Mouse (Mus musculus) T-helper 17 cell (primary cell): ENCODE results near the gene Gm49355.

Experiments
- in situ Hi-C, 2 experiments: fragments of 300-600 bp; cut with MboI, MseI; formaldehyde crosslinking; loops; 1 replicate in 1 of 2; 2 replicates in 1 of 2; pipeline ENCODE4 v1.15.1; 2025; ENCODE audit warnings: high pct_unique_total_duplicates in 2 of 2

Gm49355 gene

DNA sequence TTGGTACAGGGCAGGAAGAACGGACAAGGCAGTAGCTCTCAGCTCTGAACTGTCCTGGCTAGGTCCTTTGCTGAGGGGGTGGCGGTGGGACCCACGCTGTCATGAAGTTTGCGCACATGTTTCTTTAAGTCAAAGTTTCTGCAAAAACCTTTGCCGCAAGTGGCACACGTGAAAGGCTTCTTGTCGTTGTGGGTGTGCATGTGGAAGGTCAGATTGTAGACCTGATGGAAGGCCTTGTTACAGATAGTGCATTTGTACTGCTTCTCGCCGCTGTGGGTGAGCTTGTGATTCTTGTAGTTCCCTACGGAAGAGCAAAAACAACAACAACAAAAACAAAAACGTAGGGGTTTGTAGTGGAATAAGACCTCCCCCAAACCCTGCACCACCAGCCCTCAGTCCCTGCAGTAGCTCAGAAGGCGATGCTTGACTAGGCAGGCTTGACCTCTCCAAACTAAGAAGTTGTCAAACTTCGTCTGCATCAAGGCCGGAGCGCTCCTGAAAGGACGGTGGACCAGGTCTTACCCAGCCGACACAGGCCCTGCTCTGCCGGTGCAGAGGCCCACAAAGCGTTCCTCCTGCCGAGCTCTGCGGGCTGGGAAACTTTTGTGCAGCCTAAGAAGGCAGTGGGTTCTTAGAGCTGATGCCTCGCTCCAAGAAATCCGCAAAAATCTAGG, 58.8 kb downstream of the Gm49355 start:
- in situ Hi-C loops: no loop called here

DNA sequence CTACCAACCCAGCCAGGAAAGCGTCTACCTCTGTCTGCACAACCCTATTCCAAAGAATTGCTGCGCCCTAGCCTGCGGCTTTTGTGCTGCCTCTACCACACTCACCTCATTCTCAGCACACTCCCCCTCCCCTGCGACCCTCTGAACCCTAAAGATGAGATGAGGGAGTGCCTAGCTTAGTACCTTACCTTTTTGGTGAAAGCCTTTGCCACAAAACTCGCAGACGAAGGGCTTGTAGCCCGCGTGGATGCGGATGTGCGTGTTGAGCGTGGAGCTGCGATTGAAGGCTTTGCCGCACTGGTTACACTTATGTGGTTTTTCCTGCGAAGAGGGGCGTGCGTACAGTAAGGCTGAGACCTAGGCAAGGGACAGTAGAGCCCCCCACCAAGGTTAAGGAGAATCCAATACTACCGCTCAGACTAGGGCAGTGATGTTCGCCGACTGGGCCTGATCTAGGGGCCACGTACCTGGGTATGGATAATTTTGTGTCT, 59.7 kb downstream of the Gm49355 start:
- in situ Hi-C loops: no loop called here

DNA sequence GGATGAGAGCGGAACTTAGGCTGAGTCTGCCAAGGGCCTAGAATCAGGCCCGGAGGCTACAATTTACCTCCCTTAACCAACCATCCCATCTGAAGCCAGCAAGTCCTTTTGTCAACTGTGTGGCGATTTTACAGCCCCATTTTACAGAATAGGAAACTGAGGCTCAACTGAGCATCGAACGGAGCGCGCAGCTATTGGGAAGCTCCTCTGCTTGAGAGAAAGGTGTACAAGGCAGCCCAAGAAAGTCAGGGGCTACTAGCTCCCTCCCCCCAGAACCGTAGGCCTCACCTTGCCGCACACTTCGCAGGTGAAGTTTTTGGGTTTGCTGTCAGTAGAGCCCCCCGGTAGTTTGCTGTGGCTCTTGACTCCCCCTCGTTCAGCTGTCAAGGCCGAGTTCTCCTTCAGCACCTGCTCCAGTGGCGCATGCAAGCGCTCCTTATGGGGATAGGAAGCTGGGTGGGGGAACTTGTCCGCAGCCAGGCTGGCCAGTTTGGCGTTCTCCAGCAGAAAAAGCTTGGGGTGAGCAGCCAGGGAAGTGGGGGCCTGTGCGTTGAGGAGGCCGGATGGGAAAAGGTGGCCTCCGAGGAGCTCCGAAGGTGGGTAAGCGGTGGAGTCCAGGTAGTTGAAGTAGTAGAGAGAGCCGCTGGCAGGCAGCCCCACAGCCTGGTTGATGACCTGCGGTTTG, 60.4 kb downstream of the Gm49355 start:
- in situ Hi-C loops: no loop called here

DNA sequence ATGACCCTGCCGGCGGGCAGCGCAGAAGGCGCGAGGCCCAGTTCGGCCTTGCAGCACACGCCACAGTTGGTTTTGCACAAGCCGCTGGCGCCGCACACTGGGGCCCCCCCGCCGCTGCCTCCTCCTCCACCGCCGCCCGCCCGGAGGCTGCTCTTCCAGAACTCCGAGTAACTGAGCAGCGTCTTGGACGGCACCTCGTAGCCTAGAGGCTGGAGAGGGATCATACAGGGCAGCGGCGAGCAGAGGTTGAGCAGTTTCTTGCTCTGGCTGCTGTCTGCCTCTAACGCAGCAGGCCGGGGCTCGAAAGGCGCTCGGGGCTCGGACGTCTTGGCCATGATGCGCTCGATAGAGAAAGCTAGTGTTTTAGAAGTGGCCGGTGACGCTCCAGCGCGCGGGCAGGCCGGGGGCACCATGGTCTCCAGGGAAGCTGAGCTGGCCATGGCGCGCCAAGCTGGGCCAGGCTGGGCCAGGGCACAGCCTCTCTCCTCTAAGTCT, 61.0 kb downstream of the Gm49355 start:
- in situ Hi-C loops: no loop called here

DNA sequence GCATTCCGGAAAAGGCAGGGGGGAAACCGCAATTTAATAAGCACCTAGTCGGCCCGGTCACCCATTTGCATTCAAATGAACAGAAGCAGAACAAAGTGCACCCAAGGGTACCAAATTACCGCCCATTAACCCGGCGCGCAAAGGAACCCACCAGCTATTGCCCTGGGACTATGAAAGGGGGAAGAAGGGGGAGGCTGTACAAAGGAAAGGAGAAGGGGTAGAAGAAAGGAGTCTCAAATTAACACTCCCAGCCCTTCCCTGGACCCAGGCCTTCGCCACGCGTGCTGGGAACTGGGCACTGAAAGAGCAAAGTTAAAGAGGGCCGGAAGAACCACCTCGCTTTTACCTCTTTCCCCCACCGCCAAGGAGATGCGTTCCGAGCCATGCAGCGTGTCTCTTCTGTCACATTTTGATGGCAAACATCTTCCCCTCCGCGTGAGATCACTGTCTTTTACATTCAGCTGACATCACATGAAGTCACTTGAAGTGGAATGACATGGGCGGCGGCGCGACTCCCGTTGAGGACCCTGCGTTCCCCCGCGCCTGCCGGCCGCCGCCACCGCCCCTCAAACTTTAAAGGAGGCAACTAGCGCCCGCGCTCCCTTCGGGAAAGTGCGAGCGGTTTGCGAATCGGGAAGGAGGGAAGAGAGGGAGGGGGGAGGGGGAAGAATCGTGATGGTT, 61.6 kb downstream of the Gm49355 start:
- in situ Hi-C loops: no loop called here

DNA sequence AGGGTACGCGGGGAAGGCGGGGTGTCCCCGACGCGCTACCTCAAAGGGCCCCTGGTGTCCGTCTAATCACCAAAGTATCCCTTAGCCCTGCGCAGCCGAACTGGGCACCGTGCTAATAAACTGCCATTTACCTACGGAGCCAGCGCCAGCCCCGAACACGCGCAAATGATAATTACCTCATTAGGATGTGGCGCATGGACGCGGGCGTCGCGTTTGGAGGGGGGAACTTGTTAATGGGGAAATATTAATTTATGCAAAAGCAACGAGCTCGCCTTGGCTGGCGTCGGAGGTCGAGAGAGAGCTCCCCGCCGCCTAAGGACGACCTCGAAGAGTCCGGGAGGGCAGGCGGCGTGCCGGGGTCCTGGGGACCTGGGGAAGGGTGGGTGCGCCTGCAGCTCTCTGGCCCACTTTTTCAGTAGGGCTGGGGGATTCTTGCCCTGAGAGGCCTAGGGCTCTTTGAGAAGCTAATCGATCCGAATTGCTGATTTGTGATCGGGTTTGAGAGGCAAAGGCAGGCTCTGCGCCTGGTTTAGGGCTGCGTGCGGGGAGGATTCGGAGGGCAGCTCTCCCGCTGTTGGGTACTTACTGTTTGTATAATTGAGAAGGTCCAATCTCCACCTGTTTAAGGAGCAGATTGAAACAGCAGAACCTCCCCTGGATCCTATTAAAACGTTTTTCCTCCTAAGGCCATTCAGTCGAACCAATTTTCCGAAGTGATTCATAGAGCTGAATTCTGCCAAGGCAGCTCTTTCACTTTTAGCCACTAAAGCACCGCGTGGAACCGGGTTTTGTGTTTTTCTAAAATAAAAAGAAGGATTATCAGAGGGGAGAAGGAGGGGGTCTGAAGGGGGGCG, 62.5 kb downstream of the Gm49355 start:
- in situ Hi-C loops: no loop called here

DNA sequence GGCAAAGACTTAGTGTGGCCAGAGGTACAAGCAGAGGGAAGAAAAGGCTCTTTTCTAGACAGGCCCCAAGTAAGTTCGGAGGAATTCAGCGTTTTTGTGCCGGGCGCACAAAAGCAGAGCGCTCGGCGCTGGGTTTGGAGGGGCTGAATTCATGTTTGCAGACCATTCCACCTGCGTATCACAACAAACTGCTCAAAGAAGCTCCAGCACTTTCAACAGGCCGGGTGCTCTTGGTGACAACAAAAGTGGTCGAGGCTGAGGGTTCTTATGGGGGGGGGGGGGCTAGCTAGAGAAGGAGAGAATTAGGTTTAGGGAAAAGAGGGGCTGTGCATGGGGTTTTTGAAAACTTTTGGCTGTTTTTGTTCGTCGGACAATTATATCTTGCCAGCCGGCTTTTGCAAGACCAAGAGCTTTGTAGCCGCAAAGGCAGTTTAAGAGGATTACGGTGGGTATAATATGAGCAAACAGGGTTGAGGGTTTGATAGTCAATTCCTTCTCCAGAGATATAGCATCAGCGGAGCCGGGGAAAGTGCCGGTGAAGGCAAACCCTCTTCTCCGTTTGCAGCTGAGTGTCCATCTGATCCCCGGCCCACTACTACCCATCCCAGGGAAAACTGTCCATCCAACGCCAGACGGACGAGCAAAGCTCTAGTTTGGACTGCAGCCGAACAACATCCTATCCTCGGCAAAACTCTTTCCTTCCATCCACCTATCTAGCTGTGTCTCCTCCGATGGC, 63.3 kb downstream of the Gm49355 start:
- in situ Hi-C loops: no loop called here

DNA sequence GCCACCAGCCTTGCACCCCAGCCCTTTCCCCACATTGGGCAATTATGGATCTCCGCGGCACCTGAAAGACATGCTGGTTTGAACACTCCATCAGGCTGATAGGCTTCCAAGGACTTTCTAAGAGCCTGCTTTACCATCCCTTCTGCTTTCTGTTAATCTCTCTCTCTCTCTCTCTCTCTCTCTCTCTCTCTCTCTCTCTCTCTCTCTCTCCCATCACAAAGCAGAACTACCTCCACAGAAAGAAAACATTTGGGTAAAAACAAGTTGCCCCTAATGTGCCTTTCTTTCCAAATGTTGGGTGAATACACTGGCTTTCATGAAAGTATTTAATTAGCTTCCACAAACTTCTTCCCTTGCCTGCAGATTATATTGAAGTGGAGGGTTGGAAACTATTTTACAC, 64.3 kb downstream of the Gm49355 start, which contains the start of gene Fezf2:
Gene Fezf2, minus strand, starts transcription at position 101 of the 400 bp plus-strand sequence.
- in situ Hi-C loops: no loop called here

DNA sequence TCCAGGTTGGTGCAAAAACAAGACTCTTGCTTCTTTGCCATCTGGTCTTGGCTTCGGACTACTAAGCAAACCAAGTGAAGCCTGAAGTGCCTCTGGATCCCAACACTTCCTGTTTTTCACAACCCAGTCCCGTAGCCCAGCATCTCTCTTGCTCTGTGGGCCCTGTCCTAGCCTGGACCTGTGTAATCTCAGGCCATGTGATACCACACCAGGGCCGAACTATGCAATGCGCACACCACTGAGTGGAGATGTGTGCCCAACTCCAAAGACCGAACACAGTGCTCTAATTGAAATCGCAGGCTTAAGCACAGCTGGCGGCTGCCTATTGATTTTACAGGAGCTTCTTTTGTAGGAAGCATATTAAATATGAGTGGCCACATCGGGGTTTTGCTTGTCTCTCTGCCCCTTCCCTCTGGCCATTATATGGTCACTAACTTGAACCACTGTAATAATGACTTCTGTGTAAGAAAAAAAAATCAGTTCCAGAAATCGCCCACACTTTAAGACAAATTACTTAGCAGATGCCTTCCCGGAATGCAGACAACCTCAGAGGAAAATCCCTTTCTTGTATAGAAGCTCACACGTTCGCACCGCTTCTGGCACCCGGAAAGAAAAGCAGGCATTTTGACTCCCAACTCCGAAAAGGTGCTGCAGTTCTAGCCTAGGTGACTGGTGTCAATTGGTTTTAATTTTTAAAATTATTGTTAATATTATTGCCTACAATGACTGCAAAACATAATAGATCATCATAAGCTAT, 65.7 kb downstream of the Gm49355 start:
- in situ Hi-C loops: no loop called here

DNA sequence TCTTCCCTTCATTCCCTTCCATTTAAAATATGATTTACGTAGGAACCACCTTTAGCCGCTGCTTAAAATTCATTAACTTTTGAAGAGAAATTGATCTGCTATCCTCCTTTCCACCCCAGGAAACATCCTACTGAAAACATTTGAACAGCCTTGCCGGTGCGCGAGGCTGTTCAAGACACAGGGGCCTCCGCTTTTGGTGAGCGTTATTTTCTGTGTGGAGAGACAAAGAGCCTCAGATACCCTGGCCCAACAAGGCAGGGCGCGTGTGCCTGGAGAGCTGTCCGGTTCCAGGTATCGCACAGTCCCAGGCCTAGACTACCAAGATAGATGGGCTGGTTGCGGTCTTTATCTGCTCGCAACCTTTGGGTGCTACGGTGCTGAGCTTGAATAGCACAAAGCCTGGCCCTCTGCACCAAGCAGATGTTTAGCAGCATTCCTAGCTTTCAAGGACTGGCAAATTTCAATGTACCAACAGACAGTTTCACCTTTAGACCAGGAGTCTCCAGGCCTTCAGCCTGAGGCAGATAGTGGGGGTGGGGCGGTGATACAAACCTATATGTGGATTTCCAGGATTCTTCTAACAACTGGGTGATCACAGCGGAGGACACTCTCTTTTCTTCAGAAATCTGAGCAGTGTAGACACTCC, 66.6 kb downstream of the Gm49355 start:
- in situ Hi-C loops: no loop called here
